Mouse (Mus musculus): ENCODE measurements around the gene Mthfd1.

The Mthfd1 gene

GRCm38 (mm10) chr12:76262918-76263317 lies 7.8 kb downstream of the Mthfd1 start:
- in situ Hi-C loops (cut with MboI, MseI): no loop called here

- in situ Hi-C loops (cut with MboI, MseI): no loop called here
These were observed 8.8 kb downstream of the Mthfd1 start for GRCm38 (mm10) chr12:76263876-76264275.

GRCm38 (mm10) chr12:76264325-76264965 lies 9.3 kb downstream of the Mthfd1 start:
- in situ Hi-C loops (cut with MboI, MseI): no loop called here

GRCm38 (mm10) chr12:76265001-76265400 lies 9.9 kb downstream of the Mthfd1 start:
- in situ Hi-C loops (cut with MboI, MseI): no loop called here

GRCm38 (mm10) chr12:76266875-76267274 lies 11.8 kb downstream of the Mthfd1 start:
- in situ Hi-C loops (cut with MboI, MseI): no loop called here

- in situ Hi-C loops (cut with MboI, MseI): no loop called here
These were observed 13.6 kb downstream of the Mthfd1 start for GRCm38 (mm10) chr12:76268686-76269085.

GRCm38 (mm10) chr12:76269196-76269595 lies 14.1 kb downstream of the Mthfd1 start:
- in situ Hi-C loops (cut with MboI, MseI): no loop called here

- in situ Hi-C loops (cut with MboI, MseI): no loop called here
These were observed 16.4 kb downstream of the Mthfd1 start for GRCm38 (mm10) chr12:76271516-76271915.

- in situ Hi-C loops (cut with MboI, MseI): no loop called here
These were observed 17.8 kb downstream of the Mthfd1 start for GRCm38 (mm10) chr12:76272610-76273524.

- in situ Hi-C loops (cut with MboI, MseI): no loop called here
These were observed 23.1 kb downstream of the Mthfd1 start for GRCm38 (mm10) chr12:76278209-76278608.

GRCm38 (mm10) chr12:76280556-76280955 lies 25.5 kb downstream of the Mthfd1 start:
- in situ Hi-C loops (cut with MboI, MseI): no loop called here

GRCm38 (mm10) chr12:76281111-76281660 lies 26.1 kb downstream of the Mthfd1 start:
- in situ Hi-C loops (cut with MboI, MseI): no loop called here

- in situ Hi-C loops (cut with MboI, MseI): no loop called here
These were observed 27.0 kb downstream of the Mthfd1 start for GRCm38 (mm10) chr12:76282132-76282531.

GRCm38 (mm10) chr12:76282532-76283173 lies 27.6 kb downstream of the Mthfd1 start:
- in situ Hi-C loops (cut with MboI, MseI): no loop called here

GRCm38 (mm10) chr12:76285418-76285817 lies 30.3 kb downstream of the Mthfd1 start:
- in situ Hi-C loops (cut with MboI, MseI): no loop called here

GRCm38 (mm10) chr12:76287986-76288385 lies 32.9 kb downstream of the Mthfd1 start:
- in situ Hi-C loops (cut with MboI, MseI): no loop called here

GRCm38 (mm10) chr12:76288494-76288893 lies 33.4 kb downstream of the Mthfd1 start:
- in situ Hi-C loops (cut with MboI, MseI): no loop called here

- in situ Hi-C loops (cut with MboI, MseI): no loop called here
These were observed 34.3 kb downstream of the Mthfd1 start for GRCm38 (mm10) chr12:76289428-76289827.

GRCm38 (mm10) chr12:76290271-76290670 lies 35.2 kb downstream of the Mthfd1 start:
- in situ Hi-C loops (cut with MboI, MseI): no loop called here

GRCm38 (mm10) chr12:76293192-76293591 lies 38.1 kb downstream of the Mthfd1 start:
- in situ Hi-C loops (cut with MboI, MseI): no loop called here

GRCm38 (mm10) chr12:76297830-76298229 lies 42.7 kb downstream of the Mthfd1 start:
- in situ Hi-C loops (cut with MboI, MseI): no loop called here

- in situ Hi-C loops (cut with MboI, MseI): no loop called here
These were observed 44.3 kb downstream of the Mthfd1 start for GRCm38 (mm10) chr12:76299361-76299906.
